Mouse (Mus musculus) cerebellum, adult 9-11 months (tissue): ENCODE data around the gene Nudt6.
A peak's percentile ranks its signal among the peaks of the same experiment; 100 is the strongest.

Source experiments
- DNase-seq: peaks from one replicate; pipeline ENCODE4 v3.0.0; 2022

The Nudt6 gene

GRCm38 (mm10) chr3:37420072-37420471, at the start of gene Nudt6:
Gene Nudt6, minus strand, starts transcription at chr3:37420211.
- peak; percentile 90 for DNase-seq

DNA sequence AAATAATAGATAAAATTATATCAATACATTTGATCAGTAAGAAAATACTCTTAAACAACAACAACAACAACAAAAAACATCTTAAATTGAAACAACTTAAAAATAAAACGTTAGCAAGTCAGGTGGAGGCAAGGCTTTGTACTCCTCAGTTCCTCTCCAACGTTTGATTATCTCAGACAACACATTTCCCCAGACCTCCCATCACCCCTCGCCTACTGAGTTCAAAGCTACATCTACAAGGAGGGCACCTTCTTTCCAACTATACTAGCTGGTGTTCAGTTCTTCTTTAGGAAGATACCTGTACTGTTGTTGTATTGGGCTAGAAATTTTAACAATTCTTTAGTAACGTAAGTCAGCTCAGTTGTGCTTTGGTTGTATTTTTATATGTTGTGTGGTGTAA, 49.3 kb upstream of the Nudt6 start:
- no peak for DNase-seq

DNA sequence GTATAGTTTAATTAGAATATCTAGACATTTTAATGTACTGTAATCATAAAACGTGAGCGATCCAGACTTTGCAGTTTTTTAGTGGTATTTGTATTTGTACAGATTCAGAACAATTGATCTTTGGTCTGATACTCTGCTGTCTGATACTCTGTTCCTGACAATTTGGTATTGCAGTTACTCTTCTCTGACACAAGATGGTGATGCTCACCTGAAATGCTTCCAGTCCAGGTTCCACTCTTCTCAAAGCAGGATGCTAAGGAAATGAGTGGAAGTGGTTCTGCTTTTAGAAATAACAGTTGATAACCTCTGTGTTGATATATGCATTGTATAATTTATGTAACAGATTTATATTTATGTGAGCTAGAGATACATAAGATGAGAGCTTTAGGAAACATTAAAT, 48.2 kb upstream of the Nudt6 start:
- DNase-seq, result no peak

- no peak for DNase-seq
Measured at GRCm38 (mm10) chr3:37455992-37456391, 36.0 kb upstream of the Nudt6 start.

GRCm38 (mm10) chr3:37443409-37443808, 23.4 kb upstream of the Nudt6 start:
- no peak for DNase-seq

DNA sequence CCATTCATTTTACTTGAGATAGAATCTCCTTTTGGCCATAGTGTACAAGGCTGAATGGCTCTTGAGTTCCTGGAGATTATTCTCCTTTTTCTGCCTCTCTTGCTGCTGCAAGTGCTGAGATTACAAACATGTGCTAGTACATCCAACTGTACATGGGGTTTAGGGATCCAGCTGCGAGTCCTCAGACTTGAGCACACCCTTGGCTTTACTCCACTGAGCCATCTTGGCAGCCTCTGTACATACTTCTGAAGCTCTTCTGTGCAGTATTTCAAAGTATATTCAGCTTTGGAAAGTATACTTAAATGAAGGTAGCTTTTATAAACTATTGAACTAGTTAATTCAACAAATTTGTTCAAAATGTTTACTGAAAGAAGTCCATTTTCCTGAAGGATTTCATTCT, 19.8 kb upstream of the Nudt6 start:
- no peak for DNase-seq

- DNase-seq, result no peak
Measured at GRCm38 (mm10) chr3:37430359-37430758, 10.3 kb upstream of the Nudt6 start.

DNA sequence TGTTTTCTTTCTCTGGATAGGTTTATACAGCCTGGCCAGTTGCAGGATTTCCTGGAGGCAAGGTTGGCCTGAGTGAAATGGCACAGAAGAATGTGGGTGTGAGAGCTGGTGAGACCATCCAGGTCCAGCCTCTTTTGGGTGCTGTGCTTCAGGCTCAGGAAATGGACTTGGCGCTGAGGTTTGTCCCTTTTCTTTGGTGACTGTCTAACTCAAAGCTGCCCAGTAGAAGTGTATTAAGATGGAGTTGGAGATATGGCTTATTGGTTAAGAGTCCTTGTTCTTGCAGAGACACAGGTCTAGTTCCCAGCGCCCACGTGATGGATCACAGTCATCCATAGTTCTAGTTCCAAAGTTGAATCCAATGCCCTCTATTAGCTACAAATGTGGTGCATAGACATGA, 6.1 kb upstream of the Nudt6 start:
- no peak for DNase-seq

DNA sequence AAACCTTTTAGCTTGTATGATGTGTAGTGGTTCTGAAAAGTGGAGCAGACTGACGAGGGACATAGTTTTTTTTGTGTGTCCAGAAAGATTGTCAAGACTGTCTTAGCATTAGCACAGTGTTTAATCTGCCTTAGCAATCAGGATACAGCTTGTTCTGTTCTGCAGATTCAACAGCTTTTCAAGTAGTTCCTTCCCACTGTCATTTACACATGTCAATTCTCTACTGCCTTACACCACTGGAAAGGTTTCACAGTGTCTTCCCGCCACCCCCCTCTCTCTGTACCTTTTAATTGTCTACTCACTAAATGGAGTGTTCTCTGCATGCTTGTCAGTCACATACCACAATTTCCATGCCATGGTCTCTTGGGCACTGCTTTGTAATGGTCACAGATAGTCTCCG, 1.2 kb upstream of the Nudt6 start:
- DNase-seq, result no peak

DNA sequence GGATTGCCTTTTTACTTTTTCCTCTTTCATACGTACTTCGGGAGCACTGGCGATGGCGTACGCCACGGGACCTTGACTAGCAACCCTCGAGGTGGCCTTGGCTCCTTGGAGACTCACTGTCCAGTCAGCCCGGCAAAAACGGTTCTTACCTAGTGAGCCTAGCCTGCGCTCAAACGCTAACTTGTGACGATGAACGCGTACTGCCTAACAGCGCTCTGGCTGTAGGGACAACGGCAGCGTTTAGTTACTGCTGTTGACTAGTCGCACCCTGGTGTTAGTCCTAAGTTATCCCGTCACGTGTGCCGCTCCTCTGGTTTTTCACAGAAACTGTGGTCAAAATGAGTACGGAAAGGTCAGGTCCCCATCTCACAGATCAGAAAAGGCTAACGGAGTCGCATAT, 630 bp upstream of the Nudt6 start:
- peak; percentile 65 for DNase-seq

- DNase-seq, result peak; percentile 99
Measured at GRCm38 (mm10) chr3:37419458-37419991, 486 bp downstream of the Nudt6 start, which contains the start of gene Spata5. Gene Spata5, plus strand, starts transcription at chr3:37419896.

DNA sequence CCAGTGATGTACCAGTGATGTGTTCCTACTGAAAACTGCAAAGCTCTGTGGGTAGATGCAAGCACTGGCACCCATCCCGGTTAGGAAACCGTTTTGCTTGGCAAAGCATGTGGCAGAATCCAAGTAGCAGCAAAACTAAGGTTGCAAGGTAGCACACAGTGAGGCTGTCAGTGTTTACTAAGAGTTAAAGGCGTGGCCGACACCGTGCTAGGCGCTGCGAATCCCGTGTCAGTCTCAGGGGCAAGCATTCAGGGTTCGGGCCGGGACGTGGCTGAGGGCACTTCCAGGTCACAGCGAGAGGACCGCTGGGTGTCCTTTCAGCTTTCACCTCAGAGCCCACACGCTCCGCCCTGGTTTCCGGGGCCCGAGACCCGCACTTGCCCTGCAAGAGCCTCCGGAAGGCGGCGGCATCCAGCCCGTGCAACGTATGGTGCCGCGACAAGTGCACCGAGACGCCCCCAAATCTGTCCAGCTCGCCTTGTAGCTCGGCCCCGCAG, 1.0 kb downstream of the Nudt6 start:
- DNase-seq, result no peak

DNA sequence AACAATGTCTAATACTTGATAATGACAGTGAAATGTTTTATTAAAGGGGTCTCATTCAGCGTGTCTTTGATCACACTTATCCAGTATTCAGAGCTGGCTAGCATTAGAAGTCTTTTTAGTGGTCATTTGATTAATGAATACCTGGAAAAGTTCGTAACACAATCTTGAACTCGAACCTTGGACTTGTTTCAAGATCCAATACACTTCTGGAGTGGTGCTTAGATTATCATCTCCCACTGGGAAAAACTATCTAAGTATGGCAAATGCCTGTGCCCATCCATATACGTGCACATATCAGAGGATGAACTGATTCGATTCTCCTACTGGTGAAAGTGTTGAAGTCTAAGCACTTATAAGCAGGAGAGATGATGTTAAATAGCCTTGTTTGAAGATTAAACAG, 1.7 kb downstream of the Nudt6 start:
- peak; percentile 16 for DNase-seq

DNA sequence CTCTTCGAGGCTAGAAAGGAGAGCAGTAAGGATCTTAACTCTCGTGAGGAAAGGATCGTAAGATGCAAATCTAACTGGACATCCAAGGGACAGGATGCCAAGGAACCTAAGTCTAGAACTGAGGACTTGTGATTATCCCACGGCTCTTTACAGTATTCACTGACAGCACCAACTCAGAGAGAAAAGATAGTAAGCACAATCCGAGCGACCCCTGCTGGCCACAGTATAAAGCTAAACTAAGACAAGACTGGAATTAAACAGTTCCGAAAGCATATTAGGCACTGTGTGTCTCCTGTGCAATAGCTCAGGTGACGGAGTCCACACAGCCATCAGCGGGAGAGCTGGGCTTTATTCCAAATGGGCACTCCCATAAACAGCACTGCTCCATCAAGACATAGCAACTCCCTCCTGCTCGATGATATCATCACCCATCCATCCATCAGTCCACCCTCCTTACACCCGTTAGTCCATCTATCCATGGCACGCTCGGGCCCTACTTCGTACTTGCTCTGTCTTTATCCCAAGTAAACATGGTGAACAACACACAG, 5.5 kb downstream of the Nudt6 start:
- DNase-seq, result peak; percentile 61

GRCm38 (mm10) chr3:37413446-37413845, 6.6 kb downstream of the Nudt6 start:
- no peak for DNase-seq

GRCm38 (mm10) chr3:37407598-37407997, 12.4 kb downstream of the Nudt6 start:
- DNase-seq, result no peak

DNA sequence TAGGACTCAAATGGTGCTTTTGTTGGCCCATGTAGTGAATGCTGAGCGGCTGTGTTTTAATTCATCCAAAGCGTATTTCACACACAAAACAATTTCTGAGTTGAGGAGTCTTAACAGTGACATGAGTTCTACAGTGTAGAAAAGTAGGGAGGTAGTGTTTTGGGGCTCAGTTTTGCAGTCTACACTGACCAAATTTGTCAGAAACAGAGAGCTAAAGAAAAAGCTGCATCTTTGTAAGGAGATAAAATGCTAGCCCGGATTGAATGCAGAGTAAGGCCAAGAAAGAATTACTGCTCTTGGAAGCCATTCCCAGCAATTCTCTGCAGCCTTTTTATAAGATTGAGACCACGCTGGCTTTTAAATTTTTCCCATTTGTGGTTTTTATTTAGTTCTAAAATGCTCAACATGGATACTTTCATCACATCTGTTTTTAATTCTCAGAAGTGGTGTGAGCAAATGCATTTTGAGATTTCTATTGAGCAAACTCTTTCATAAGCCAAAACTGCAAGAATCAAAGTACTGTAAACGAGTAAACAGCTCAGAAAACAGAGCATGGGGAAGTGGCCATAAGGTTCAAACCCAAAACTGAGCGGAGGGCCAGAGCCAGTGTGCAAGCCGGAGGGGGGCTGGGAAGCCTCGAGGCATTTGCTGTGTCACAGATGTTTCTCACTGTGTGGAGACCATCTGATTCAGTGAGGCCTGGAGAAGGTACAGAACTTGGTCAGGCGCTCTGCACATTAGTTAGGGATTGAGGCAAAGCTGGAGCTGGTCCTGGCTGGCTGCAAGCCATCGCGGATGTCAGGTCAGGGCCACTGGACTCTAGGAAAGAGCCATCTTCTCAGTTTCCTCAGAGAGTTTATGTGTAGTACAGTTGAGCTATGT, 18.0 kb downstream of the Nudt6 start:
- DNase-seq, result no peak

- peak; percentile 27 for DNase-seq
Measured at GRCm38 (mm10) chr3:37398661-37399395, 21.2 kb downstream of the Nudt6 start.

- DNase-seq, result no peak
Measured at GRCm38 (mm10) chr3:37397646-37398045, 22.4 kb downstream of the Nudt6 start.

DNA sequence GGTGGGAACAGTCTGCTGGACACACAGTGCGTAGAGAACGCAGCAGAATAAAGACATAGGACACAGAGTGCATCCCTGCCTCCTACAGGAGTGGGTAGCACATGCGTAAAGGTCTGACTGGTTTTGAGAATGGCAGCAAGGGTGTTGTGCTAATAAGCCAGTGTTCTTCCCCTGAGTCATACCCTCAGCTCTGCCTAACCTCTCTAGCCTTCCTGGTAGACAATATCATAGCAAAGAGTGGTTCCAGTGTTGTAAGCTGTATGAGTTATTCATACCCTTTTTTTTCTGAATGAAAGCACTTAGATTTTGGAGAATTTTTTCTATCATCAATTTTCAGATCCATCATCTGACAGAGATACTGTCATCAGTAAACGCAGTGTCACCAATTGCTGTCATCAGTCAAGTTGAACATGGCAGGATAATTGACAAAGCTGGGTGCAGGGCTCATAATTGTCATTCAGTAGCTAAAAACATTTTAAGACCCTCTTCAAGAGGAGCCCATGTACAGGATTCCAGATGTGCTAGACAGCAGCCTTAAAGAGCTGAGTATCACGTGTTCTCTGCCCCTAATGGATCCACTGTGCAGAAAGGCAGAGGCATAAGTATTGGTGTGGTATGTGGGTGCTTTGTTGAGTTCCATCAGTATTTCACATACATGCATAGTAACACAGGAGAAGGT, 22.9 kb downstream of the Nudt6 start:
- no peak for DNase-seq

DNA sequence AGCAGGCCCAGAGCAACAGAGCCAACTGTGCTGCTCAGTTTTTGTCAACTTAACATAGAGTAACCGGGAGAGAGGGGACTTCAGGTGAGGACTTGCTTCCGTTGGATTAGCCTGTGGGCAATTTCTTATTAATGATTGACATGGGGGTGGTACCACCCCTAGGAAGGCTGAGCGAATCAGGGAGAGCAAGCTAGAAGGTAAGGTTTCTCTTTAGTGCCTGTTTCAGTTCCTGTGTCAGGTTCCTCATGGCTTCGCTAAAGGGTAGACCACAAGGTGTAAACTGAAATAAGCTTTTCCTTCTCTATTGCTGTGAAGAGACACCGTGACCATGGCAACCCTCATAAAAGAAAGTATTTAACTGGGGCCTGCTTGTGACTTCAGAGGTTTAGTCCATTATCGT, 32.7 kb downstream of the Nudt6 start:
- DNase-seq, result no peak

DNA sequence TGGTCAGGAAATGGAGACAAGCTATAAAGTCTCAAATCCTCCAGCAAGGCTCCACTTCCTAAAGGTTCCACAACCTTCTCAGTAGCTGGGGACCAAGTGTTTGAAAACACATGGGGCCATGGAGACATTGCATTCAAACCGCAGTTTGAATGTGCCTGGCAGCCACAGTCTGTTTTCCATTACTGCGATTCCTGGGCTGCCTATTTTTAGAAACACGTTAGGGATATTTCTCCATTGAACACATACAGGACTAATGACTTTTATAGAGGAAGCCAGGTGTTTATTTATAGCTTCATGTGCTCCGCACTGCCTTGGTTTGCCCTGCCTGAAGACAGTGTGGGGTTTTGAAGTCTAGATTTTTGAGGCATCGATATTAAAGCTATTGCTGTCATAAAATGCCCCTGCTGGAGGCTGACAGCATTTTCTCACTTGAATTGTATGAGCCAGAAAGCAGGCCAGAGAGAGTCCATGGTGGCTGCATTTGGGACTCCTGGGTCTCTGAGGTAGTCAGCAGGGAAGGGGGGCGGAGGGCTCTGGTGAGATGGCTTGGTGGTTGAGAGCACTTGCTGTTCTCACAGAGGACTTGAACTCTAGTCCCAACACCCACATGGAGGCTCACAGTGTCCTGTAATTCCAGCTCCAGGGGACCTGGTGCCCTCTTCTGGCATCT, 36.8 kb downstream of the Nudt6 start:
- DNase-seq, result no peak
